Mouse (Mus musculus) urinary bladder, adult 18-20 months (tissue): ENCODE measurements at regions not wholly inside any gene's neighbourhood (a gene's known extent, or its start where the extent isn't known, plus 50 kb on each side); places are given as distances from the start of the nearest gene placed in this dataset.
"Not testable (repeated sequence)": the region's sequence is repeated elsewhere in the genome, so short reads cannot be mapped to it uniquely, and the experiment has no call there.

Experiments
- DNase-seq, 2 experiments: peaks; one replicate each; pipeline ENCODE4 v3.0.0; 2022; ENCODE audit warnings: low spot score in 2 of 2, mixed read lengths in 2 of 2

GRCm38 (mm10) chr12:29367741-29368106, 160.5 kb upstream of the Myt1l start:
- not testable (repeated sequence) for DNase-seq

- DNase-seq: no peak
These were observed 159.9 kb upstream of the Myt1l start for GRCm38 (mm10) chr12:29368107-29368819.

- no peak for DNase-seq
These were observed 159.4 kb upstream of the Myt1l start for GRCm38 (mm10) chr12:29368820-29369175.

- DNase-seq: no peak
These were observed 136.4 kb upstream of the Myt1l start for GRCm38 (mm10) chr12:29391756-29392155.

- no peak for DNase-seq
These were observed 133.9 kb upstream of the Myt1l start for GRCm38 (mm10) chr12:29394271-29394670.

GRCm38 (mm10) chr12:29394881-29395280, 133.3 kb upstream of the Myt1l start:
- no peak for DNase-seq

GRCm38 (mm10) chr12:29395401-29395982, 132.7 kb upstream of the Myt1l start:
- DNase-seq: no peak

GRCm38 (mm10) chr12:29404434-29404833, 123.8 kb upstream of the Myt1l start:
- no peak for DNase-seq

- no peak for DNase-seq
These were observed 118.7 kb upstream of the Myt1l start for GRCm38 (mm10) chr12:29409336-29410055.

- no peak for DNase-seq
These were observed 94.2 kb upstream of the Myt1l start for GRCm38 (mm10) chr12:29433936-29434335.

GRCm38 (mm10) chr12:29439343-29440019, 88.7 kb upstream of the Myt1l start:
- no peak for DNase-seq

- DNase-seq: peak; percentile 6 to 12
These were observed 63.0 kb upstream of the Myt1l start for GRCm38 (mm10) chr12:29465201-29465600.
